Comparison of ENCODE assay signal across 8 mouse cellular contexts in genomic region chr14:79588534-79588951, GRCm38 (mm10). TPM values are rescaled to one million over a fixed set of nuclear protein-coding genes. Genes with fewer than 3 reads are reported as not detected.
DNase-seq lines count a peak whose midpoint lies in the region; ATAC-seq lines count a peak whose summit lies in the region.

No protein-coding gene starts in this region.

- H3K4me1 ChIP-seq in lung, embryonic 16.5 days (replicated peaks; ENCODE audit: control insufficient read depth, insufficient read depth, low read length) = peaks cover 12% of the 10 kb centered on the region
- H3K4me1 ChIP-seq in embryonic facial prominence, embryonic 11.5 days (ENCODE audit: control insufficient read depth, insufficient read depth, low read length) = peaks cover 4% of the 10 kb centered on the region
- H3K4me1 ChIP-seq in intestine, embryonic 16.5 days (ENCODE audit: control insufficient read depth, insufficient read depth, low read length) = peaks cover 15% of the 10 kb centered on the region; the same call in 1 of the 2 replicates
- H3K4me1 ChIP-seq in midbrain, embryonic 16.5 days (ENCODE audit: control insufficient read depth, insufficient read depth, low read length) = peaks cover 19% of the 10 kb centered on the region

- H3K9ac ChIP-seq in lung, embryonic 16.5 days (ENCODE audit: low read length) = peak overlapping the region; percentile 81
- H3K9ac ChIP-seq in embryonic facial prominence, embryonic 11.5 days (replicated peaks; ENCODE audit: low read length) = peak overlapping the region; percentile 73
- peak overlapping the region; percentile 63; the same call in 1 of the 2 replicates for H3K9ac ChIP-seq in intestine, embryonic 16.5 days (ENCODE audit: low read depth, low read length)
- 0 out of 2 replicates have a peak overlapping the region, but pooled peaks have one; percentile 1 for H3K9ac ChIP-seq in midbrain, embryonic 16.5 days (ENCODE audit: low read depth, low read length)

- H3K9me3 ChIP-seq in lung, embryonic 16.5 days (ENCODE audit: control insufficient read depth, low read length) = no peaks in the 10 kb centered on the region
- H3K9me3 ChIP-seq in embryonic facial prominence, embryonic 11.5 days (replicated peaks; ENCODE audit: control insufficient read depth, low read length) = no peaks in the 10 kb centered on the region
- H3K9me3 ChIP-seq in intestine, embryonic 16.5 days (ENCODE audit: control insufficient read depth, low read length) = no peaks in the 10 kb centered on the region
- H3K9me3 ChIP-seq in midbrain, embryonic 16.5 days (replicated peaks; ENCODE audit: control insufficient read depth, low read length, poor library complexity, severe bottlenecking) = no peaks in the 10 kb centered on the region

- no peaks in the 10 kb centered on the region for H3K27me3 ChIP-seq in lung, embryonic 16.5 days (ENCODE audit: control insufficient read depth, insufficient read depth, low read depth, low read length)
- H3K27me3 ChIP-seq in embryonic facial prominence, embryonic 11.5 days (ENCODE audit: control insufficient read depth, insufficient read depth, low read length) = no peaks in the 10 kb centered on the region
- H3K27me3 ChIP-seq in intestine, embryonic 16.5 days (replicated peaks; ENCODE audit: control insufficient read depth, insufficient read depth, low read length) = no peaks in the 10 kb centered on the region
- no peaks in the 10 kb centered on the region for H3K27me3 ChIP-seq in midbrain, embryonic 16.5 days (ENCODE audit: control insufficient read depth, insufficient read depth, low read depth, low read length)

- no peak overlapping the region for H3K27ac ChIP-seq in lung, embryonic 16.5 days (ENCODE audit: low read length)
- H3K27ac ChIP-seq in embryonic facial prominence, embryonic 11.5 days (replicated peaks; ENCODE audit: low read depth, low read length) = no peak overlapping the region
- H3K27ac ChIP-seq in intestine, embryonic 16.5 days (ENCODE audit: low read length) = no peak overlapping the region
- no peak overlapping the region for H3K27ac ChIP-seq in midbrain, embryonic 16.5 days (ENCODE audit: low read length)

- no peak for ATAC-seq in lung, embryonic 16.5 days (ENCODE audit: low read depth)
- ATAC-seq in embryonic facial prominence, embryonic 11.5 days (replicated peaks; ENCODE audit: insufficient number of reproducible peaks, low FRiP score, low TSS enrichment, low read depth) = no peak
- ATAC-seq in intestine, embryonic 16.5 days = no peak
- no peak for ATAC-seq in midbrain, embryonic 16.5 days

- H3K4me2 ChIP-seq in lung, embryonic 16.5 days (ENCODE audit: low read depth, low read length) = peak overlapping the region; percentile 92
- H3K4me2 ChIP-seq in embryonic facial prominence, embryonic 11.5 days (ENCODE audit: low read depth, low read length) = peak overlapping the region; percentile 71
- peak overlapping the region; percentile 55 for H3K4me2 ChIP-seq in intestine, embryonic 16.5 days (ENCODE audit: low read depth, low read length)
- H3K4me2 ChIP-seq in midbrain, embryonic 16.5 days (ENCODE audit: low read length) = peak overlapping the region; percentile 83

- WGBS in lung, embryonic 16.5 days = 77% methylated on average over 9 of the region's 9 CpGs
- 90% methylated on average over 9 of the region's 9 CpGs for WGBS in embryonic facial prominence, embryonic 11.5 days
- 83% methylated on average over 9 of the region's 9 CpGs for WGBS in intestine, embryonic 16.5 days
- 90% methylated on average over 9 of the region's 9 CpGs for WGBS in midbrain, embryonic 16.5 days

- no peak for DNase-seq in lung, postnatal 10 days
- DNase-seq in embryonic facial prominence, embryonic 11.5 days (ENCODE audit: low spot score) = no peak
- no peak for DNase-seq in right cerebral cortex, postnatal 14 days
- DNase-seq in spleen, postnatal 36 days (ENCODE audit: low spot score in 2 of 2) = no peak
- DNase-seq in ovary, postnatal 36 days (ENCODE audit: low spot score) = no peak

- peak overlapping the region; percentile 82 for H3K4me3 ChIP-seq in lung, embryonic 16.5 days (ENCODE audit: low read length)
- peak overlapping the region; percentile 71 for H3K4me3 ChIP-seq in embryonic facial prominence, embryonic 11.5 days (ENCODE audit: low read depth, low read length)
- H3K4me3 ChIP-seq in intestine, embryonic 16.5 days (ENCODE audit: low read length) = peak overlapping the region; percentile 77
- H3K4me3 ChIP-seq in midbrain, embryonic 16.5 days (ENCODE audit: low read depth, low read length) = peak overlapping the region; percentile 53

- H3K36me3 ChIP-seq in lung, embryonic 16.5 days (ENCODE audit: control insufficient read depth, insufficient read depth, low read length) = no peaks in the 10 kb centered on the region
- H3K36me3 ChIP-seq in embryonic facial prominence, embryonic 11.5 days (replicated peaks; ENCODE audit: control insufficient read depth, insufficient read depth, low read depth, low read length) = no peaks in the 10 kb centered on the region; the same call in 1 of the 2 replicates
- no peaks in the 10 kb centered on the region for H3K36me3 ChIP-seq in intestine, embryonic 16.5 days (ENCODE audit: control insufficient read depth, insufficient read depth, low read length)
- H3K36me3 ChIP-seq in midbrain, embryonic 16.5 days (ENCODE audit: control insufficient read depth, insufficient read depth, low read length) = no peaks in the 10 kb centered on the region

RNA-seq across cellular contexts. Expression of gene Sugt1, which starts 1.1 kb away (rescaled TPM):
- 122 and 124 TPM in 2 replicates for polyA plus RNA-seq in lung, embryonic 16.5 days (2015; fragmentation: Nextera tagmentation; extraction: Ambion mirVana)
- polyA plus RNA-seq in embryonic facial prominence, embryonic 11.5 days (2014; fragmentation: Nextera tagmentation; extraction: Ambion mirVana) = 176 and 186 TPM in 2 replicates
- polyA plus RNA-seq in intestine, embryonic 16.5 days (2015; fragmentation: Nextera tagmentation; extraction: Ambion mirVana) = 96.1 and 105 TPM in 2 replicates
- 106 and 110 TPM in 2 replicates for polyA plus RNA-seq in midbrain, embryonic 16.5 days (2015; fragmentation: Nextera tagmentation; extraction: Ambion mirVana)

Comparison
In these comparisons a context has a peak if more than half of its experiments do, and no peak if none do; other contexts are left out.
1. H3K9ac ChIP-seq: peak in every context shown above with its lines; median percentile 81 in lung, embryonic 16.5 days; 73 in embryonic facial prominence, embryonic 11.5 days; 63 in intestine, embryonic 16.5 days; 1 in midbrain, embryonic 16.5 days.